Mouse (Mus musculus) lung, embryonic 15.5 days (tissue): ENCODE results near the gene Krtap19-1. TPM values are rescaled to one million over a fixed set of nuclear protein-coding genes. Genes with fewer than 3 reads are reported as not detected.

Experiments
- ATAC-seq: fragments of 200-750 bp; cut with Nextera tagmentation; 2 replicates; pipeline ENCODE4 v1.8.0; 2017; ENCODE audit warnings: moderate number of reproducible peaks, borderline replicate concordance; ENCODE audit not compliant: low FRiP score, low TSS enrichment; ENCODE audit errors: extremely low read depth
- H3K27ac ChIP-seq: fragments of 300-500 bp; sonication (generic); 2 replicates; pipeline ENCODE4 v1.5.1; 2015; ENCODE audit warnings: moderate library complexity, mild to moderate bottlenecking, inconsistent platforms
- H3K27me3 ChIP-seq: fragments of 300-500 bp; sonication (generic); 2 replicates; pipeline ENCODE4 v1.6.1; 2015; ENCODE audit warnings: inconsistent platforms
- H3K36me3 ChIP-seq: fragments of 300-500 bp; sonication (generic); 2 replicates; pipeline ENCODE4 v1.6.1; 2015; ENCODE audit warnings: inconsistent platforms
- H3K4me1 ChIP-seq: fragments of 300-500 bp; sonication (generic); 2 replicates; pipeline ENCODE4 v1.6.1; 2015; ENCODE audit warnings: inconsistent platforms
- H3K4me2 ChIP-seq: fragments of 300-500 bp; sonication (generic); 2 replicates; pipeline ENCODE4 v1.6.1; 2015; ENCODE audit warnings: inconsistent platforms, mild to moderate bottlenecking, moderate library complexity
- H3K4me3 ChIP-seq: fragments of 300-500 bp; sonication (generic); 2 replicates; pipeline ENCODE4 v1.5.1; 2015; ENCODE audit warnings: mild to moderate bottlenecking, inconsistent platforms
- H3K9ac ChIP-seq: fragments of 300-500 bp; sonication (generic); 2 replicates; pipeline ENCODE4 v1.6.1; 2015; ENCODE audit warnings: inconsistent platforms
- H3K9me3 ChIP-seq: fragments of 300-500 bp; sonication (generic); 2 replicates; pipeline ENCODE4 v1.6.1; 2016; ENCODE audit warnings: inconsistent platforms
- WGBS: fragments of 180-500 bp; shearing (Covaris S2); methylation state at CpG from one replicate; pipeline ENCODE4 v1.1.7; 2015; 5-methylcytosine and 5-hydroxymethylcytosine counted together
- polyA plus RNA-seq: library from polyadenylated mRNA; unstranded; fragments of >200 nt; fragmentation: Nextera tagmentation; extraction: Ambion mirVana; gene quantifications from 2 replicates; pipeline ENCODE4 v1.2.1, GENCODE M21; 2015

The Krtap19-1 gene
- polyA plus RNA-seq, 1 experiment from 2014 or later: not detected

DNA sequence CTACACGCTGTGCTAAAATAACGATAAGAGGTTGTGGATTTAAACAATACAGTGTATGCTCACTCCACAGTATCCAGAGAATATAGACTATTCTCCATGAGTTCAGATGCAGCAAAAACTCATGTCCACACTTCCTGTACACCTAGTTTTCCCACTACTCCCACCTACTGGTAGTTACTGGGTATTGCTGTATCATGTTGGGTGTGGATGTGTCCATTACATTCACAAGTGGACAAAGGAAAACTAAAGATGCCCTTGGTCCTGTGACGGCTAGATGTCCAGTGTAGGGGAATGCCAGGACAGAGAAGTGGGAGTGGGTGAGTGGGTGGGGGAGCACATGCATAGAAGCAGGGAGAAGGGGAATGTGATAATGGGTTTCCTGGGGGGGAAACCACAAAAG lies 45.5 kb downstream of the Krtap19-1 start:
- H3K9ac ChIP-seq: no peak overlapping the region
- ATAC-seq: no peak
- WGBS: 67% methylated on average over 3 of the region's 3 CpGs
- H3K4me1 ChIP-seq: no peaks in the 10 kb centered on the region
- no peak overlapping the region for H3K4me3 ChIP-seq
- H3K27me3 ChIP-seq: no peaks in the 10 kb centered on the region
- no peaks in the 10 kb centered on the region for H3K9me3 ChIP-seq
- no peak overlapping the region for H3K27ac ChIP-seq
- no peak overlapping the region for H3K4me2 ChIP-seq
- no peaks in the 10 kb centered on the region for H3K36me3 ChIP-seq

DNA sequence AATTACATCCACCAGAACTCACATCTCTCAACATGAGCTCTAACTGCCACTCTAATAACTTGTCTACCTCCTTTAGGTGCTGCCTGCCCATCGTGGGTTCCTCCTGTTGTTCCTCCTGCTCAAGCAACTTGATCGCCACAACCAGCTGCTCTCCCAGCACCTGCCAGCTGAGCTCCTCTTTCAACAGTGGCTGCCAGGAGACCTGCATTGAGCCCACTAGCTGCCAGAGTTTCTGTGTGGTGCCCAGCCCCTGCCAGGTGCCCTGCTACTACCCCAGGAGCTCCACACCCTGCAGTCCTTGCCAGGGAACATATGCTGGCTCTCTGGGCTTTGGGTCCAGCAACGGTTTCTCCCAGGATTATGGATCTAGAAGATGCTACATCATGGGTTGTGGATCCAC lies 49.1 kb downstream of the Krtap19-1 start, which contains the start of gene Krtap15:
Gene Krtap15, plus strand, starts transcription at position 150 of the 400 bp plus-strand sequence.
- no peaks in the 10 kb centered on the region for H3K9me3 ChIP-seq
- WGBS: 75% methylated on average over 3 of the region's 3 CpGs

More for the DNA sequence above, 49.1 kb downstream of the Krtap19-1 start, which contains the start of gene Krtap15:
- Histone ChIP-seq H3K4me3 (no peak within 1 kb of the TSS), H3K36me3 (no peaks in the 10 kb centered on the region), H3K9ac (no peak within 1 kb of the TSS), H3K4me1 (no peaks in the 10 kb centered on the region), H3K27me3 (no peaks in the 10 kb centered on the region), H3K27ac (no peak within 1 kb of the TSS), H3K4me2 (no peak within 1 kb of the TSS)
- ATAC-seq: no peak

Other genes starting within 250 kb of the Krtap19-1 start
- not detected in 2 replicates for gene 2310079G19Rik, start 241.7 kb downstream of the Krtap19-1 start, polyA plus RNA-seq
- not detected in 2 replicates for gene Krtap26-1, start 221.6 kb downstream of the Krtap19-1 start, polyA plus RNA-seq
- gene Krtap27-1, start 197.7 kb downstream of the Krtap19-1 start, polyA plus RNA-seq: not detected in 2 replicates
- not detected in 2 replicates for gene 2310061N02Rik, start 161.4 kb downstream of the Krtap19-1 start, polyA plus RNA-seq
- gene Krtap13-1, start 140.5 kb downstream of the Krtap19-1 start, polyA plus RNA-seq: not detected in 2 replicates
- gene Krtap13, start 117.8 kb downstream of the Krtap19-1 start, polyA plus RNA-seq: not detected in 2 replicates
- gene 2310034C09Rik, start 110.6 kb downstream of the Krtap19-1 start, polyA plus RNA-seq: not detected in 2 replicates
- not detected in 2 replicates for gene 2310057N15Rik, start 95.2 kb downstream of the Krtap19-1 start, polyA plus RNA-seq
- not detected in 2 replicates for gene Gm5965, start 91.5 kb downstream of the Krtap19-1 start, polyA plus RNA-seq
- gene Gm20741, start 57.2 kb downstream of the Krtap19-1 start, polyA plus RNA-seq: not detected in 2 replicates
- not detected in 2 replicates for gene Krtap15, start 49.2 kb downstream of the Krtap19-1 start, polyA plus RNA-seq
- not detected in 2 replicates for gene Krtap14, start 43.3 kb downstream of the Krtap19-1 start, polyA plus RNA-seq
- gene Krtap19-2, start 4.9 kb upstream of the Krtap19-1 start, polyA plus RNA-seq: not detected in 2 replicates
- gene Krtap19-3, start 8.6 kb upstream of the Krtap19-1 start, polyA plus RNA-seq: not detected in 2 replicates
- not detected in 2 replicates for gene Krtap19-4, start 15.7 kb upstream of the Krtap19-1 start, polyA plus RNA-seq
- gene Krtap19-5, start 27.0 kb upstream of the Krtap19-1 start, polyA plus RNA-seq: not detected in 2 replicates
- gene Krtap19-9b, start 62.9 kb upstream of the Krtap19-1 start, polyA plus RNA-seq: not detected in 2 replicates
- gene Krtap16-3, start 93.5 kb upstream of the Krtap19-1 start, polyA plus RNA-seq: not detected in 2 replicates
- not detected in 2 replicates for gene Krtap22-2, start 141.3 kb upstream of the Krtap19-1 start, polyA plus RNA-seq
- not detected in 2 replicates for gene Gm10229, start 145.9 kb upstream of the Krtap19-1 start, polyA plus RNA-seq
- gene Krtap6-1, start 162.3 kb upstream of the Krtap19-1 start, polyA plus RNA-seq: not detected in 2 replicates
- gene Gm10228, start 172.1 kb upstream of the Krtap19-1 start, polyA plus RNA-seq: not detected in 2 replicates
- not detected in 2 replicates for gene Krtap6-5, start 178.5 kb upstream of the Krtap19-1 start, polyA plus RNA-seq
- gene 1110025L11Rik, start 194.6 kb upstream of the Krtap19-1 start, polyA plus RNA-seq: not detected in 2 replicates
- not detected in 2 replicates for gene Krtap6-3, start 214.6 kb upstream of the Krtap19-1 start, polyA plus RNA-seq